Mouse (Mus musculus) hindbrain, embryonic 15.5 days (tissue): ENCODE measurements around the gene Hk1. TPM values are rescaled to one million over a fixed set of nuclear protein-coding genes. Genes with fewer than 3 reads are reported as not detected.

Experiments used
- ATAC-seq: fragments of 200-750 bp; cut with Nextera tagmentation; 2 replicates; pipeline ENCODE4 v1.8.0; 2017; ENCODE audit warnings: low read depth, moderate number of reproducible peaks, moderate TSS enrichment; ENCODE audit not compliant: low FRiP score
- H3K27ac ChIP-seq: fragments of 300-500 bp; sonication (generic); replicated peaks from 2 replicates; pipeline ENCODE4 v1.5.1; 2015; ENCODE audit warnings: mild to moderate bottlenecking, inconsistent platforms
- H3K27me3 ChIP-seq: fragments of 300-500 bp; sonication (generic); 2 replicates; pipeline ENCODE4 v1.6.1; 2015; ENCODE audit warnings: control low read depth, inconsistent platforms
- H3K36me3 ChIP-seq: fragments of 300-500 bp; sonication (generic); 2 replicates; pipeline ENCODE4 v1.6.1; 2015; ENCODE audit warnings: control low read depth, inconsistent platforms
- H3K4me1 ChIP-seq: fragments of 300-500 bp; sonication (generic); replicated peaks from 2 replicates; pipeline ENCODE4 v1.6.1; 2015; ENCODE audit warnings: control low read depth, inconsistent platforms
- H3K4me2 ChIP-seq: fragments of 300-500 bp; sonication (generic); 2 replicates; pipeline ENCODE4 v1.6.1; 2015; ENCODE audit warnings: moderate library complexity, mild to moderate bottlenecking, inconsistent platforms
- H3K4me3 ChIP-seq: fragments of 300-500 bp; sonication (generic); 2 replicates; pipeline ENCODE4 v1.5.1; 2015; ENCODE audit warnings: mild to moderate bottlenecking, inconsistent platforms
- H3K9ac ChIP-seq: fragments of 300-500 bp; sonication (generic); 2 replicates; pipeline ENCODE4 v1.6.1; 2015; ENCODE audit warnings: inconsistent platforms
- H3K9me3 ChIP-seq: fragments of 300-500 bp; sonication (generic); 2 replicates; pipeline ENCODE4 v1.6.1; 2016; ENCODE audit warnings: control low read depth, inconsistent platforms
- WGBS: fragments of 180-500 bp; shearing (Covaris S2); methylation state at CpG from one replicate; pipeline ENCODE4 v1.1.7; 2015; 5-methylcytosine and 5-hydroxymethylcytosine counted together
- polyA plus RNA-seq: library from polyadenylated mRNA; unstranded; fragments of >200 nt; fragmentation: Nextera tagmentation; extraction: Ambion mirVana; gene quantifications from 2 replicates; pipeline ENCODE4 v1.2.1, GENCODE M21; 2015

Hk1 gene
- polyA plus RNA-seq, 1 experiment from 2014 or later: 140 TPM

DNA sequence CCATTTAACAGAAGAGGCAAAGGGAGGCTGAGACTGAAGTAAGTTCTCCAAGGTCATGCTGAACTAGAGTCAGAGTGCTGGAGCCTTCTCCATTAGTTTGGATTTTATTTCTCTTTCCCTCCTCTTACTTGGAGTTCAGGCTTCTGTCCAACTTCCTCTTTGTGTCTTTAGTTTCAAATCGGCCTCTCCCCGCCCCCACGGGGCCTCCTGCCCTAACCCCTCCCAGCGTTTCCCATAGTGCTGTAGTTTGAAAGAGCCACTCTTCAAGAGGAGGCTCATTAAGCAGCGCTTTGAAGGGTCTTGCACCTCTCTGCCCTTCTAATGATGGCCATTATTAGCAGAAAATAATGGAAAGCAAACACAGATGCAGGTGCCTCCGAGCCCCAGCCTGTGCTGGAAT, 68.2 kb downstream of the Hk1 start:
- no peaks in the 10 kb centered on the region for H3K27me3 ChIP-seq
- H3K9ac ChIP-seq: no peak overlapping the region
- no peaks in the 10 kb centered on the region for H3K9me3 ChIP-seq
- no peak overlapping the region for H3K27ac ChIP-seq
- ATAC-seq: no peak
- H3K4me3 ChIP-seq: no peak overlapping the region
- no peaks in the 10 kb centered on the region for H3K4me1 ChIP-seq
- no peak overlapping the region for H3K4me2 ChIP-seq
- WGBS: 51% methylated on average over 6 of the region's 6 CpGs
- H3K36me3 ChIP-seq: peaks cover 3% of the 10 kb centered on the region; the same call in 1 of the 2 replicates

GRCm38 (mm10) chr10:62310259-62311039, 69.3 kb downstream of the Hk1 start:
- no peaks in the 10 kb centered on the region for H3K9me3 ChIP-seq
- H3K4me1 ChIP-seq: no peaks in the 10 kb centered on the region
- ATAC-seq: no peak
- 84% methylated on average over 10 of the region's 10 CpGs for WGBS
- no peak overlapping the region for H3K9ac ChIP-seq
- peaks cover 3% of the 10 kb centered on the region; the same call in 1 of the 2 replicates for H3K36me3 ChIP-seq
- no peak overlapping the region for H3K4me3 ChIP-seq
- no peak overlapping the region for H3K27ac ChIP-seq
- no peak overlapping the region for H3K4me2 ChIP-seq
- no peaks in the 10 kb centered on the region for H3K27me3 ChIP-seq

DNA sequence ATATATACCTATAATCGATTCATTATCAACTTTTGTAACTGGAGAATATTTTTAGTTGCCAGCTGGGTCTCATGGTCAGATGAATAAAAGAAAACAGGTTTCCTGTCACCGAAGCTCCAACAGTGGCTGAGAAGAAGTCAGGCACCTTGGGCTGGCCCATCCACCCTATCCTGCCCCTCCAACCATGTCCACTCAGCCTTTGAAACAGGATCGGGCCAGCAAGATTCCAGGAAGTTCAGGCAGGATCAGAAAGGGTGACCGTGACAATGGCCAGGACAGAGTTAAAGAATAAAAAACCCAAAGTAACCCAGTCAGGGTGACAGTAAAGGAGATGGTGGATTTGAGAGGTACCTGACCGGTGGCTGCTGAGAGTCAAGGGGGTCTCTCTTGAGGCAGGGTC, 70.1 kb downstream of the Hk1 start:
- Histone ChIP-seq H3K27me3 (no peaks in the 10 kb centered on the region), H3K36me3 (peaks cover under 1% of the 10 kb centered on the region; the same call in 1 of the 2 replicates), H3K9ac (no peak overlapping the region), H3K27ac (no peak overlapping the region), H3K9me3 (no peaks in the 10 kb centered on the region), H3K4me3 (no peak overlapping the region), H3K4me1 (no peaks in the 10 kb centered on the region), H3K4me2 (no peak overlapping the region)
- ATAC-seq: no peak
- 88% methylated on average over 5 of the region's 5 CpGs for WGBS

DNA sequence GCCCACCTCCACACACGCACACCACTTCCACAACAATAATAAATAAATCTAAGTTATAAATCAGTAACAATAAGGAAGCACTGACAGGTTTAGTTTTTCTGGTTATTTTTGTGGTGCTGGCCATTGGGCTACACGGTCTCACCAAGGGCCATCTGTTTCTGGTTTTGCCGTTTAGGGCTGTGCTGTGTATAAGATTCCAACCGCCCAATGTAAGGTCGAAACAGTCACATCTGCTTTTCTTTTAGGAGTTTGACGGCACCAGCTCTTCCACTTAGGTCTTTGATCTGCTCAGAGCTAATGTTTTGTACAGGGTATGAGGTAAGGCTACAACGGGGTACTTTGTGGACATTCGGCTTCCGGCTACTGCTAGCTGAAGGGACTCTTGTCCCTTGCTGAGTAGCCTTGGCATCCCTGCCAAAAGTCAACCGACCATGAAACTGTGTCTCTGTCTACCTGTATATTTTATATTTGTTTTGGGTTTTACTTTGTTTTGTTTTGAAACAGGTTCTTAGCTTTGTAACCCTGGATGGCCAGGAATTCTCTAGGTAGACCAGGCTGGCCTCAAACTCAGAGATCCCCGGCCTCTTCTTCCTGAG, 70.7 kb downstream of the Hk1 start:
- WGBS: 93% methylated on average over 11 of the region's 11 CpGs
- Histone ChIP-seq H3K27ac (no peak overlapping the region), H3K4me2 (no peak overlapping the region), H3K9ac (no peak overlapping the region), H3K4me3 (no peak overlapping the region), H3K9me3 (no peaks in the 10 kb centered on the region), H3K27me3 (no peaks in the 10 kb centered on the region), H3K36me3 (peaks cover 5% of the 10 kb centered on the region; the same call in 1 of the 2 replicates), H3K4me1 (no peaks in the 10 kb centered on the region)
- ATAC-seq: no peak

- ATAC-seq: no peak
- Histone ChIP-seq H3K4me2 (no peak overlapping the region), H3K4me1 (no peaks in the 10 kb centered on the region), H3K27ac (no peak overlapping the region), H3K27me3 (no peaks in the 10 kb centered on the region), H3K9ac (no peak overlapping the region), H3K4me3 (no peak overlapping the region), H3K36me3 (peaks cover 5% of the 10 kb centered on the region), H3K9me3 (no peaks in the 10 kb centered on the region)
- 63% methylated on average over 3 of the region's 3 CpGs for WGBS
These were observed 73.2 kb downstream of the Hk1 start for GRCm38 (mm10) chr10:62306483-62306882.

DNA sequence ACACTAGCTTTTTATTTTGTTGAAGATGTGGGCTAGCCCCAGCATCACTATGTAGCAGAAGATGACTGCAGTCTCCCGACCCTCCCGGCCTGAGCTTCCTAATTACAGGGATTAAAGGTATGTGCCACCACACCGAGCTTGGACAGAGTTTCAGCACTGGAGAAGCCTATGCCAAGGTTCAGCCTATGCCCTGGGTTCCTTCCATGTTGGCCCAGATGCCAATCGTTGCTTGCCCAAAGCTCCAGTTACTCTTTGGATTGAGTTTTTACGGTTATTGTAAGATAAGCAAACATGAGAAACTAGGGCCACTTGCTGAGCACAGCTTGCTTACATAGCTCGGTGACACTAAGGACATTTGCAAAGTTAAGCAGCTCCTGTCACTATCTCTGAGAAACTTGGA, 74.6 kb downstream of the Hk1 start:
- H3K4me2 ChIP-seq: no peak overlapping the region
- no peak overlapping the region for H3K9ac ChIP-seq
- no peak for ATAC-seq
- no peaks in the 10 kb centered on the region for H3K9me3 ChIP-seq
- 87% methylated on average over 6 of the region's 6 CpGs for WGBS
- no peak overlapping the region for H3K27ac ChIP-seq
- H3K4me3 ChIP-seq: no peak overlapping the region
- H3K27me3 ChIP-seq: no peaks in the 10 kb centered on the region
- no peaks in the 10 kb centered on the region for H3K4me1 ChIP-seq
- peaks cover 5% of the 10 kb centered on the region for H3K36me3 ChIP-seq

DNA sequence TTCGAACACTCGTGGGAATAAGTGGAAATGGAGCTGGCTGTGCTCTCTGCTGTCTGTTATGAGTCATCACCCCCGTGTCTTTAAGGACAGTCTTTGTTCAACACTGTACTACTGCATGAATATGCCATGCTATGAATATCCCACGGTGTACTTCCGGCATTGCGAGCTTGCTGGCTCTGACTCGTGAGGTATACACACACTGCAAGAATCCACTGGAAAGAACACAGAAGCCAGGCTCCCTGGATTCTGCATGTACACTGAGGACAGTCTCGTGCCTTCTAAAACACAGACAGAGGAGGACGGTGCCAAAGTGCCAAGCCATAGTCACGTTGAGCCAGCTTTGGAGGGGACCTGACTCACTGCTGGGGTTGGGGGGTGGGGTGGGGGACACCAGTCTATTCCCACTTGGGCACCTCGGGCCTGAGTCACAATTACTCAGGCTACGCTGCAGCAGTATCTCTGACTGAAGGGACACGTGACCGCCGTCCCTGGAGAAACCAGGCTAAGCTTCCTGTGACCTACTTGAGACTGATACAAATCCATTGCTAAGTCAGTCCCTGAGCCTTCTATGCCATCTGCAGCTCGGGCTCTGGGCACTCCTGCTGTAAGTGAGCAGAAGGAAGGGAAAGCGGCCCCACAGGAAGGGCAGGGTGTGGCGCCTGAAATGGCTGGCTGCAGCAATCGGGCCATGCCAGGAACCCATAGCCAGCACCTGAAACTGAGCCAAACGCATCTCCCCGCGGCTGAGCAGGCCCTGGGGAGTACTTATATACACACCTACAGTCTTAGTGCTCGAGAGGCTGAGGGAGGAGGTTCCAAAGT, 79.5 kb downstream of the Hk1 start:
- Histone ChIP-seq H3K4me1 (no peaks in the 10 kb centered on the region), H3K9ac (no peak overlapping the region), H3K9me3 (no peaks in the 10 kb centered on the region), H3K4me2 (no peak overlapping the region), H3K27me3 (no peaks in the 10 kb centered on the region), H3K36me3 (peaks cover 35% of the 10 kb centered on the region), H3K27ac (no peak overlapping the region), H3K4me3 (no peak overlapping the region)
- no peak for ATAC-seq
- WGBS: 79% methylated on average over 23 of the region's 23 CpGs

- Histone ChIP-seq H3K4me1 (no peaks in the 10 kb centered on the region), H3K27ac (no peak overlapping the region), H3K4me3 (no peak overlapping the region), H3K36me3 (peaks cover 56% of the 10 kb centered on the region), H3K9ac (no peak overlapping the region), H3K4me2 (peak overlapping the region; percentile 28; the same call in 1 of the 2 replicates), H3K27me3 (no peaks in the 10 kb centered on the region), H3K9me3 (no peaks in the 10 kb centered on the region)
- no peak for ATAC-seq
- WGBS: 47% methylated on average over 21 of the region's 26 CpGs
These were observed 83.4 kb downstream of the Hk1 start for GRCm38 (mm10) chr10:62296086-62296872.

DNA sequence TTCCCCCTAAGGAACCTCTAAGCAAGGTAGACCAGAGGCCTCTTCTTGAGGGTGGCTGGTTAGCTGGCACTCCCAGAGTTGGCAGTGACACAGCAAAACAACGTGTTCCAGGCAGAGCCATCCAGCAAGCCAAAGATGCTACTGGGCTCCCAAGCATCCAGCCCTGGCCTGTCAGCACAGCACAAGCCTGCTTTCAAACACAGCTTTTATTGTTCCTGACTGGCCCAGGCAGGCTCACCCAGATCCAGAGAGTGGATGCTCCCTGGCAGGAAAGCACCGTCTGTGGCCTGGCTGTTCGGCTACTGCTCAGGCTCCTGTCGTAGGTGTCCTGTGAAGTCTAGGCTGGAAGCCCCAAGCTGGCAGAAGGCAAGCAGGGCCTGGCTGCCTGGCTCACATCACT, 85.6 kb downstream of the Hk1 start:
- WGBS: 73% methylated on average over 4 of the region's 4 CpGs
- no peak overlapping the region for H3K9ac ChIP-seq
- peaks cover 66% of the 10 kb centered on the region for H3K36me3 ChIP-seq
- no peak for ATAC-seq
- no peak overlapping the region for H3K27ac ChIP-seq
- H3K4me3 ChIP-seq: no peak overlapping the region
- no peak overlapping the region for H3K4me2 ChIP-seq
- H3K27me3 ChIP-seq: no peaks in the 10 kb centered on the region
- no peaks in the 10 kb centered on the region for H3K4me1 ChIP-seq
- H3K9me3 ChIP-seq: no peaks in the 10 kb centered on the region

- peaks cover 60% of the 10 kb centered on the region for H3K36me3 ChIP-seq
- no peaks in the 10 kb centered on the region for H3K4me1 ChIP-seq
- H3K27me3 ChIP-seq: no peaks in the 10 kb centered on the region
- WGBS: 76% methylated on average over 6 of the region's 6 CpGs
- no peak for ATAC-seq
- no peak overlapping the region for H3K9ac ChIP-seq
- H3K4me3 ChIP-seq: no peak overlapping the region
- H3K4me2 ChIP-seq: no peak overlapping the region
- no peak overlapping the region for H3K27ac ChIP-seq
- H3K9me3 ChIP-seq: no peaks in the 10 kb centered on the region
These were observed 92.1 kb downstream of the Hk1 start for GRCm38 (mm10) chr10:62287460-62288124.

- Histone ChIP-seq H3K4me3 (no peak overlapping the region), H3K9ac (no peak overlapping the region), H3K9me3 (no peaks in the 10 kb centered on the region), H3K27ac (no peak overlapping the region), H3K27me3 (no peaks in the 10 kb centered on the region), H3K4me1 (no peaks in the 10 kb centered on the region), H3K36me3 (peaks cover 65% of the 10 kb centered on the region), H3K4me2 (no peak overlapping the region)
- ATAC-seq: no peak
- 87% methylated on average over 4 of the region's 4 CpGs for WGBS
These were observed 96.4 kb downstream of the Hk1 start for GRCm38 (mm10) chr10:62283206-62283792.
